Mouse (Mus musculus) lung, embryonic 16.5 days (tissue): ENCODE measurements around the gene Amy2a4. TPM values are rescaled to one million over a fixed set of nuclear protein-coding genes. Genes with fewer than 3 reads are reported as not detected.
"Not testable (repeated sequence)": the region's sequence is repeated elsewhere in the genome, so short reads cannot be mapped to it uniquely, and the experiment has no call there.

Experiments
- ATAC-seq: fragments of 200-750 bp; cut with Nextera tagmentation; 2 replicates; pipeline ENCODE4 v1.8.0; 2017; ENCODE audit warnings: low read depth, mild to moderate bottlenecking, moderate library complexity
- H3K27ac ChIP-seq: fragments of 300-500 bp; sonication (generic); 2 replicates; pipeline ENCODE4 v1.5.1; 2014; ENCODE audit warnings: mild to moderate bottlenecking, control low read depth, low read length
- H3K27me3 ChIP-seq: fragments of 300-500 bp; sonication (generic); 2 replicates; pipeline ENCODE4 v1.6.1; 2014; ENCODE audit warnings: low read depth, low read length, mixed read lengths; ENCODE audit not compliant: control insufficient read depth, insufficient read depth
- H3K36me3 ChIP-seq: fragments of 300-500 bp; sonication (generic); 2 replicates; pipeline ENCODE4 v1.6.1; 2014; ENCODE audit warnings: low read length; ENCODE audit not compliant: control insufficient read depth, insufficient read depth
- H3K4me1 ChIP-seq: fragments of 300-500 bp; sonication (generic); replicated peaks from 2 replicates; pipeline ENCODE4 v1.6.1; 2014; ENCODE audit warnings: low read length, mixed read lengths; ENCODE audit not compliant: control insufficient read depth, insufficient read depth
- H3K4me2 ChIP-seq: fragments of 300-500 bp; sonication (generic); 2 replicates; pipeline ENCODE4 v1.6.1; 2014; ENCODE audit warnings: low read depth, low read length, control low read depth
- H3K4me3 ChIP-seq: fragments of 300-500 bp; sonication (generic); 2 replicates; pipeline ENCODE4 v1.5.1; 2014; ENCODE audit warnings: mild to moderate bottlenecking, low read length, control low read depth
- H3K9ac ChIP-seq: fragments of 300-500 bp; sonication (generic); 2 replicates; pipeline ENCODE4 v1.6.1; 2014; ENCODE audit warnings: low read length, control low read depth
- H3K9me3 ChIP-seq: fragments of 300-500 bp; sonication (generic); 2 replicates; pipeline ENCODE4 v1.6.1; 2016; ENCODE audit warnings: low read length; ENCODE audit not compliant: control insufficient read depth
- WGBS: fragments of 180-500 bp; shearing (Covaris S2); extraction: QIAGEN DNeasy Blood & Tissue Kit; methylation state at CpG from one replicate; pipeline ENCODE4 v1.1.7; 2014; 5-methylcytosine and 5-hydroxymethylcytosine counted together
- polyA plus RNA-seq: library from polyadenylated mRNA; unstranded; fragments of >200 nt; fragmentation: Nextera tagmentation; extraction: Ambion mirVana; gene quantifications from 2 replicates; pipeline ENCODE4 v1.2.1, GENCODE M21; 2015

The Amy2a4 gene
- polyA plus RNA-seq, result not detected in 2 replicates

DNA sequence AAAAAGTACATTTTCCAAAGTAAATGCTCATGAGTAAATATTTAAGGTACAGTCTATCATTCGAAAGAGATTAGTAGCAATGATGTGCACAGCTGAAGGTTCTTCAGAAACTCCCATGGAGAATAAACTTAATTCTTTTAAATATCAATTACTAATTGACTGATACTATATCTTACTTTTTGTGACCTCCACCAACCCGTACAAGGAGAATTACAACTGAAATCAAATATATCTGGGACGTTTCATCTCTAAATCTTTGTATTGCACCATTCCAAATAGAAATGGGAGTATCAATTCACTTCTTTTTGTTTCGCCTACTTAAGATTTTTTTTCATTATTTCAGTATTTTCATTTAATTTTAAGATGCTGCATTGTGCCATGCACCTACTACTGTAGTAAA, at the start of gene Amy2a4:
Gene Amy2a4, minus strand, starts transcription at position 101 of the 400 bp plus-strand sequence.
- H3K36me3 ChIP-seq, H3K4me3 ChIP-seq, H3K4me1 ChIP-seq, H3K27me3 ChIP-seq, H3K9me3 ChIP-seq, H3K4me2 ChIP-seq, ATAC-seq, H3K9ac ChIP-seq, H3K27ac ChIP-seq: not testable (repeated sequence)
- WGBS, result no CpG with 5 or more reads among the region's 4 CpGs

- H3K27ac ChIP-seq, H3K4me3 ChIP-seq, H3K27me3 ChIP-seq, H3K36me3 ChIP-seq, H3K4me1 ChIP-seq, H3K4me2 ChIP-seq, H3K9ac ChIP-seq, ATAC-seq, H3K9me3 ChIP-seq: not testable (repeated sequence)
- WGBS, result no CpG with 5 or more reads among the region's 4 CpGs
Measured at GRCm38 (mm10) chr3:113323952-113324351, 32.7 kb upstream of the Amy2a4 start, which contains the start of gene Amy2a3. Gene Amy2a3, minus strand, starts transcription at chr3:113324052.

- not testable (repeated sequence) for H3K27ac ChIP-seq, H3K36me3 ChIP-seq, H3K27me3 ChIP-seq, H3K9me3 ChIP-seq, ATAC-seq, H3K9ac ChIP-seq, H3K4me2 ChIP-seq, H3K4me1 ChIP-seq, H3K4me3 ChIP-seq
- WGBS, result no CpG with 5 or more reads among the region's 3 CpGs
Measured at GRCm38 (mm10) chr3:113312937-113313336, 21.7 kb upstream of the Amy2a4 start.

GRCm38 (mm10) chr3:113280285-113280684, 11.0 kb downstream of the Amy2a4 start:
- H3K27ac ChIP-seq, H3K4me2 ChIP-seq, ATAC-seq, H3K4me1 ChIP-seq, H3K9ac ChIP-seq, H3K9me3 ChIP-seq, H3K27me3 ChIP-seq, H3K36me3 ChIP-seq, H3K4me3 ChIP-seq: not testable (repeated sequence)

- not testable (repeated sequence) for H3K27ac ChIP-seq, H3K4me2 ChIP-seq, H3K27me3 ChIP-seq, H3K9ac ChIP-seq, H3K36me3 ChIP-seq, ATAC-seq, H3K4me3 ChIP-seq, H3K4me1 ChIP-seq, H3K9me3 ChIP-seq
Measured at GRCm38 (mm10) chr3:113279586-113279985, 11.7 kb downstream of the Amy2a4 start.

- H3K27me3 ChIP-seq, result not testable (repeated sequence)
Measured at GRCm38 (mm10) chr3:113258737-113259136, 32.5 kb downstream of the Amy2a4 start, which contains the start of gene Amy2a5. Gene Amy2a5, minus strand, starts transcription at chr3:113258837.

More at GRCm38 (mm10) chr3:113258737-113259136, 32.5 kb downstream of the Amy2a4 start, which contains the start of gene Amy2a5:
- H3K27ac ChIP-seq, H3K4me3 ChIP-seq, H3K4me1 ChIP-seq, H3K9ac ChIP-seq, H3K4me2 ChIP-seq, H3K36me3 ChIP-seq, ATAC-seq, H3K9me3 ChIP-seq: not testable (repeated sequence)
- no CpG with 5 or more reads among the region's 4 CpGs for WGBS

Other genes starting within 250 kb of the Amy2a4 start
- 0.62 TPM in 1 of 2 replicates, not detected in the other for gene Amy2a5, start 32.6 kb downstream of the Amy2a4 start, polyA plus RNA-seq
- not detected in 2 replicates for gene Amy2a3, start 32.6 kb upstream of the Amy2a4 start, polyA plus RNA-seq
- gene Amy2a2, start 65.2 kb upstream of the Amy2a4 start, polyA plus RNA-seq, result not detected in 2 replicates
- 0.19 and 2.1 TPM in 2 replicates for gene Amy2a1, start 241.0 kb upstream of the Amy2a4 start, polyA plus RNA-seq